Comparison of ENCODE assay signal across 8 mouse cellular contexts in the genomic region with DNA sequence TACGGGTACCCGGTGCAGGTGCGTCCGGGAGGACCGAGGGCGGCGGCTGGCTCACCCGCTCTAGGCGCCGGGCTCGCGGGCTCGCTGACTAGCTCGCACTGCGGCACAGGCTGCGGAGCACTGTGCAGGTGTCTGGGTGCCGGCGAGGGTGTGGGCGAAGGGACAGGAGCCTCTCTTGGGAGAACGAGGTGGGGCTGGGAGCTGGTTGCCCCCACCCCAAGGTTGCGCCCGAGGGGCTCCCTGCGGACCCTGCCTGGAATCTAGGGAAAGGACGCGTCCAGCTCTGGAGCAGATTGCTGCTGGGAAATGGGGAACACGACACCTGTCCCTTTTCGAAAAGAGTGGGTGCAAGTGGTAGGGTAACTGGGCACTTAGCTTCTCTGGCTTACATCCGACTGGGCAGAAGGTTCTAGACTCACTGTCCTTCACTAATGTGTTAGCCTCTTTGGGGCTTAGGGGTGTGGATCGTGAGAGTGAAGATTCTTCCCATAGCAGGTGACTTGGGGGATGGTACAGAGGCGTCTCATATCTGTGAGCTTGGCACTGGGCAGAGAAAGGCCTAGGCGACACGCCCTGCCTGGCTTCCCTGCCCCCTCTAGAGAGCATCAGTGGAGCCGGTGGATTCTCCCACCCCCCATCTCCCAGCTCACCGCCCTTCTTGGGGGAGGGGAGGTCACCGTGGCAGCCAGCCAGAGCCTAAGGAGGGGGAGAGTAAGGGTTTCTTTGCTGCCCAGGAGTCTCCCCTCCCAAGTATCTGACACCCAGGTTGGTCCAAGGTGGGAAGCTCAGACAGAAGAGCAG. TPM values are rescaled to one million over a fixed set of nuclear protein-coding genes. Genes with fewer than 3 reads are reported as not detected.
DNase-seq lines count a peak whose midpoint lies in the region; ATAC-seq and TF ChIP-seq lines count a peak whose summit lies in the region.

No protein-coding gene starts in this region.

- no peak for TF ChIP-seq POLR2A in brain, embryonic 14.5 days (IDR thresholded peaks at IDR 0.05; ENCODE audit: borderline replicate concordance, extremely low read depth, insufficient read depth, insufficient read length, poor library complexity, severe bottlenecking)

- peak overlapping the region; percentile 71 for H3K9ac ChIP-seq in kidney, embryonic 14.5 days (ENCODE audit: low read depth, low read length)
- peak overlapping the region; percentile 90 for H3K9ac ChIP-seq in forebrain, embryonic 12.5 days
- H3K9ac ChIP-seq in kidney, postnatal 0 days (ENCODE audit: low read depth, low read length) = peak overlapping the region; percentile 73
- H3K9ac ChIP-seq in stomach, embryonic 16.5 days (ENCODE audit: low read length) = peak overlapping the region; percentile 77

- H3K27ac ChIP-seq in kidney, embryonic 14.5 days (ENCODE audit: low read depth, low read length) = no peak overlapping the region
- peak overlapping the region; percentile 93 for H3K27ac ChIP-seq in forebrain, embryonic 12.5 days
- H3K27ac ChIP-seq in kidney, postnatal 0 days = no peak overlapping the region
- no peak overlapping the region for H3K27ac ChIP-seq in macrophage
- no peak overlapping the region for H3K27ac ChIP-seq in stomach, embryonic 16.5 days (ENCODE audit: low read length)

- H3K27me3 ChIP-seq in kidney, embryonic 14.5 days (ENCODE audit: control insufficient read depth, insufficient read depth, low read length) = peaks cover 50% of the 10 kb centered on the region
- H3K27me3 ChIP-seq in forebrain, embryonic 12.5 days = peaks cover 20% of the 10 kb centered on the region
- 0 out of 2 replicates have a peak, but pooled peaks cover 9% of the 10 kb centered on the region for H3K27me3 ChIP-seq in kidney, postnatal 0 days (ENCODE audit: insufficient read depth, low read length)
- peaks cover 37% of the 10 kb centered on the region for H3K27me3 ChIP-seq in stomach, embryonic 16.5 days (ENCODE audit: control insufficient read depth, insufficient read depth, low read length)

- H3K79me2 ChIP-seq in macrophage (ENCODE audit: inconsistent target) = no peaks in the 10 kb centered on the region

- H3K4me1 ChIP-seq in kidney, embryonic 14.5 days (ENCODE audit: control insufficient read depth, insufficient read depth, low read length) = peaks cover 13% of the 10 kb centered on the region; the same call in 1 of the 2 replicates
- peaks cover 60% of the 10 kb centered on the region for H3K4me1 ChIP-seq in forebrain, embryonic 12.5 days
- peaks cover 8% of the 10 kb centered on the region; the same call in 1 of the 2 replicates for H3K4me1 ChIP-seq in kidney, postnatal 0 days (replicated peaks; ENCODE audit: insufficient read depth, low read length)
- H3K4me1 ChIP-seq in stomach, embryonic 16.5 days (ENCODE audit: control insufficient read depth, insufficient read depth, low read length) = peaks cover 11% of the 10 kb centered on the region

- H3K4me2 ChIP-seq in kidney, embryonic 14.5 days (replicated peaks; ENCODE audit: low read depth, low read length) = peak overlapping the region; percentile 99
- peak overlapping the region; percentile 89 for H3K4me2 ChIP-seq in forebrain, embryonic 12.5 days
- peak overlapping the region; percentile 95 for H3K4me2 ChIP-seq in kidney, postnatal 0 days (ENCODE audit: low read length)
- H3K4me2 ChIP-seq in stomach, embryonic 16.5 days (ENCODE audit: low read depth, low read length) = peak overlapping the region; percentile 94

- WGBS in kidney, embryonic 14.5 days = 2% methylated on average over 35 of the region's 35 CpGs
- WGBS in forebrain, embryonic 12.5 days = under 1% methylated on average over 35 of the region's 35 CpGs
- 1% methylated on average over 35 of the region's 35 CpGs for WGBS in kidney, postnatal 0 days
- 13% methylated on average over 34 of the region's 35 CpGs for WGBS in macrophage (ENCODE audit: missing documents)
- 2% methylated on average over 35 of the region's 35 CpGs for WGBS in stomach, embryonic 16.5 days

- peak overlapping the region; percentile 62 for H3K4me3 ChIP-seq in kidney, embryonic 14.5 days (ENCODE audit: low read length)
- peak overlapping the region; percentile 80 for H3K4me3 ChIP-seq in forebrain, embryonic 12.5 days (replicated peaks)
- H3K4me3 ChIP-seq in kidney, postnatal 0 days (replicated peaks; ENCODE audit: low read depth, low read length) = peak overlapping the region; percentile 65
- peak overlapping the region; percentile 26; the same call in 1 of the 2 replicates for H3K4me3 ChIP-seq in macrophage (ENCODE audit: inconsistent target)
- H3K4me3 ChIP-seq in stomach, embryonic 16.5 days (replicated peaks; ENCODE audit: low read length) = peak overlapping the region; percentile 61

- H3K9me3 ChIP-seq in kidney, embryonic 14.5 days (ENCODE audit: control insufficient read depth, low read length) = no peaks in the 10 kb centered on the region
- H3K9me3 ChIP-seq in forebrain, embryonic 12.5 days = no peaks in the 10 kb centered on the region
- no peaks in the 10 kb centered on the region for H3K9me3 ChIP-seq in kidney, postnatal 0 days (replicated peaks; ENCODE audit: low read length)
- H3K9me3 ChIP-seq in stomach, embryonic 16.5 days (replicated peaks; ENCODE audit: control insufficient read depth, low read length) = no peaks in the 10 kb centered on the region

- no peak for TF ChIP-seq CTCF in brain, embryonic 14.5 days (IDR thresholded peaks at IDR 0.05; ENCODE audit: borderline replicate concordance, extremely low read depth, insufficient read depth, insufficient read length)
- TF ChIP-seq CTCF in kidney, postnatal 0 days (IDR thresholded peaks at IDR 0.05; ENCODE audit: low read depth) = no peak

- DNase-seq in kidney, adult 11 months = no peak
- DNase-seq in brain, embryonic 14.5 days (ENCODE audit: low read depth) = peak; percentile 64
- peak; percentile 29 for DNase-seq in kidney, postnatal 0 days (ENCODE audit: low spot score)

- no peaks in the 10 kb centered on the region for H3K36me3 ChIP-seq in kidney, embryonic 14.5 days (ENCODE audit: control insufficient read depth, insufficient read depth, low read length)
- no peaks in the 10 kb centered on the region for H3K36me3 ChIP-seq in forebrain, embryonic 12.5 days (replicated peaks)
- H3K36me3 ChIP-seq in kidney, postnatal 0 days (ENCODE audit: insufficient read depth, low read length) = no peaks in the 10 kb centered on the region
- H3K36me3 ChIP-seq in macrophage (ENCODE audit: inconsistent target) = no peaks in the 10 kb centered on the region
- no peaks in the 10 kb centered on the region for H3K36me3 ChIP-seq in stomach, embryonic 16.5 days (ENCODE audit: control insufficient read depth, insufficient read depth, low read length)

- peak; percentile 54 for ATAC-seq in kidney, embryonic 14.5 days (ENCODE audit: low FRiP score, low TSS enrichment)
- peak; percentile 47 for ATAC-seq in forebrain, embryonic 12.5 days (ENCODE audit: low FRiP score)
- ATAC-seq in kidney, postnatal 0 days (replicated peaks; ENCODE audit: low FRiP score, low read depth) = peak; percentile 27
- ATAC-seq in stomach, embryonic 16.5 days (ENCODE audit: insufficient read depth, low FRiP score) = peak; percentile 43; the same call in 1 of the 2 replicates
- no peak for ATAC-seq in erythroid progenitor cell, adult 5-6 weeks (replicated peaks; ENCODE audit: low FRiP score, poor library complexity, severe bottlenecking)

RNA-seq across cellular contexts. Expression of gene Rab6b, which starts 1.1 kb away (rescaled TPM):
- 3.1 and 3.5 TPM in 2 replicates for polyA plus RNA-seq in kidney, embryonic 14.5 days (2014; fragmentation: Nextera tagmentation; extraction: Ambion mirVana)
- polyA plus RNA-seq in brain, embryonic 14.5 days (2012; rRNA removed) = 54.5 and 125 TPM in 2 replicates
- polyA plus RNA-seq in forebrain, embryonic 12.5 days (2016; fragmentation: Nextera tagmentation; extraction: Ambion mirVana) = 35.8 and 41.8 TPM in 2 replicates
- 7.3 and 8.7 TPM in 2 replicates for polyA plus RNA-seq in kidney, postnatal 0 days (2015; fragmentation: Nextera tagmentation; extraction: Ambion mirVana)
- 1 to 10 TPM in 14 of 26 experiments, under 1 TPM in 9, not detected in 3; 0.22 to 4.2 (median 1.1) TPM for total RNA-seq in macrophage (2018; cell fraction: chromatin; rRNA removed)
- total RNA-seq in macrophage (2018; cell fraction: cytosol; rRNA removed) = 1 to 10 TPM in 14 of 26 experiments, under 1 TPM in 12; 0.46 to 3.4 (median 1.5) TPM
- total RNA-seq in macrophage (2018; cell fraction: nucleus; rRNA removed) = 1 to 10 TPM in 14 of 26 experiments, under 1 TPM in 12; 0.18 to 5.2 (median 1.1) TPM
- 1.6 to 3.2 TPM (median 1.8 TPM) in 3 replicates for polyA plus RNA-seq in macrophage (2018)
- 5.5 and 6.1 TPM in 2 replicates for polyA plus RNA-seq in stomach, embryonic 16.5 days (2015; fragmentation: Nextera tagmentation; extraction: Ambion mirVana)
- 0.36 and 0.42 TPM in 2 replicates for total RNA-seq in erythroid progenitor cell, adult 5-6 weeks (2015; ENCODE audit: low replicate concordance)
- total RNA-seq in erythroid progenitor cell, adult 5-6 weeks (2017; ENCODE audit: low replicate concordance) = 0.61 and 0.64 TPM in 2 replicates

Comparison
In these comparisons a context has a peak if more than half of its experiments do, and no peak if none do; other contexts are left out.
1. H3K4me3 ChIP-seq: peak in every context shown above with its lines; median percentile 80 in forebrain, embryonic 12.5 days; 65 in kidney, postnatal 0 days; 62 in kidney, embryonic 14.5 days; 61 in stomach, embryonic 16.5 days; 26 in macrophage.